Mouse (Mus musculus): ENCODE measurements around the gene Rcor2. TPM values are rescaled to one million over a fixed set of nuclear protein-coding genes. Genes with fewer than 3 reads are reported as not detected.

Gene Rcor2
- polyA plus RNA-seq, 1 experiment from 2014 or later: 4.0 TPM

- peaks cover 70% of the 10 kb centered on the region for H3K4me1 ChIP-seq
- H3K9ac ChIP-seq: no peak overlapping the region
- no peak overlapping the region for H3K4me3 ChIP-seq
- H3K4me2 ChIP-seq: no peak overlapping the region
- WGBS (ENCODE audit: insufficient replicate concordance): 80% methylated on average over 7 of the region's 7 CpGs
- no peak overlapping the region for H3K27ac ChIP-seq
- ATAC-seq: no peak
- H3K9me3 ChIP-seq (replicated peaks): no peaks in the 10 kb centered on the region
- H3K27me3 ChIP-seq (replicated peaks): no peaks in the 10 kb centered on the region
- H3K36me3 ChIP-seq: peaks cover 11% of the 10 kb centered on the region; the same call in 1 of the 2 replicates
These were observed 34.7 kb downstream of the Rcor2 start for GRCm38 (mm10) chr19:7301647-7302492.

GRCm38 (mm10) chr19:7302493-7302797, 35.3 kb downstream of the Rcor2 start:
- Histone ChIP-seq H3K4me3 (no peak overlapping the region), H3K27ac (no peak overlapping the region), H3K4me1 (peaks cover 70% of the 10 kb centered on the region), H3K36me3 (peaks cover 11% of the 10 kb centered on the region; the same call in 1 of the 2 replicates), H3K9me3 (replicated peaks) (no peaks in the 10 kb centered on the region), H3K27me3 (replicated peaks) (no peaks in the 10 kb centered on the region), H3K4me2 (no peak overlapping the region), H3K9ac (no peak overlapping the region)
- 67% methylated on average over 1 of the region's 1 CpGs for whole genome bisulfite sequencing (ENCODE audit: insufficient replicate concordance)
- no peak for ATAC-seq

- Histone ChIP-seq H3K4me3 (no peak overlapping the region), H3K36me3 (peaks cover 11% of the 10 kb centered on the region; the same call in 1 of the 2 replicates), H3K27me3 (replicated peaks) (no peaks in the 10 kb centered on the region), H3K4me2 (no peak overlapping the region), H3K27ac (no peak overlapping the region), H3K4me1 (peaks cover 73% of the 10 kb centered on the region), H3K9me3 (replicated peaks) (no peaks in the 10 kb centered on the region), H3K9ac (no peak overlapping the region)
- 87% methylated on average over 6 of the region's 6 CpGs for WGBS (ENCODE audit: insufficient replicate concordance)
- no peak for ATAC-seq
These were observed 36.7 kb downstream of the Rcor2 start for GRCm38 (mm10) chr19:7303796-7304195.

- H3K36me3 ChIP-seq: peaks cover 11% of the 10 kb centered on the region; the same call in 1 of the 2 replicates
- 73% methylated on average over 2 of the region's 2 CpGs for WGBS (ENCODE audit: insufficient replicate concordance)
- no peak overlapping the region for H3K4me2 ChIP-seq
- no peak for ATAC-seq
- no peak overlapping the region for H3K4me3 ChIP-seq
- H3K27me3 ChIP-seq (replicated peaks): no peaks in the 10 kb centered on the region
- H3K4me1 ChIP-seq: peaks cover 75% of the 10 kb centered on the region
- no peaks in the 10 kb centered on the region for H3K9me3 ChIP-seq (replicated peaks)
- H3K27ac ChIP-seq: peak overlapping the region; percentile 31; the same call in 1 of the 2 replicates
- H3K9ac ChIP-seq: no peak overlapping the region
These were observed 37.7 kb downstream of the Rcor2 start for GRCm38 (mm10) chr19:7304801-7305200.

- Histone ChIP-seq H3K27ac (peak overlapping the region; percentile 31; the same call in 1 of the 2 replicates), H3K9me3 (replicated peaks) (no peaks in the 10 kb centered on the region), H3K4me2 (peak overlapping the region; percentile 12), H3K9ac (no peak overlapping the region), H3K36me3 (peaks cover 7% of the 10 kb centered on the region; the same call in 1 of the 2 replicates), H3K27me3 (replicated peaks) (no peaks in the 10 kb centered on the region), H3K4me3 (no peak overlapping the region), H3K4me1 (peaks cover 83% of the 10 kb centered on the region)
- WGBS (ENCODE audit: insufficient replicate concordance): 39% methylated on average over 11 of the region's 11 CpGs
- ATAC-seq: peak; percentile 22; the same call in 1 of the 2 replicates
These were observed 38.5 kb downstream of the Rcor2 start for GRCm38 (mm10) chr19:7305380-7306310.

- Histone ChIP-seq H3K27me3 (replicated peaks) (no peaks in the 10 kb centered on the region), H3K27ac (peak overlapping the region; percentile 33; the same call in 1 of the 2 replicates), H3K4me1 (peaks cover 93% of the 10 kb centered on the region), H3K4me3 (no peak overlapping the region), H3K36me3 (peaks cover 7% of the 10 kb centered on the region; the same call in 1 of the 2 replicates), H3K9me3 (replicated peaks) (no peaks in the 10 kb centered on the region), H3K4me2 (peak overlapping the region; percentile 68; the same call in 1 of the 2 replicates), H3K9ac (no peak overlapping the region)
- no peak for ATAC-seq
- WGBS (ENCODE audit: insufficient replicate concordance): 57% methylated on average over 3 of the region's 3 CpGs
These were observed 39.8 kb downstream of the Rcor2 start for GRCm38 (mm10) chr19:7306968-7307367.

GRCm38 (mm10) chr19:7307995-7308770, 41.1 kb downstream of the Rcor2 start:
- Histone ChIP-seq H3K4me3 (peak overlapping the region; percentile 32), H3K27me3 (replicated peaks) (no peaks in the 10 kb centered on the region)
- WGBS (ENCODE audit: insufficient replicate concordance): 16% methylated on average over 8 of the region's 8 CpGs

GRCm38 (mm10) chr19:7309738-7310330, 42.7 kb downstream of the Rcor2 start:
- H3K4me2 ChIP-seq: peak overlapping the region; percentile 44; the same call in 1 of the 2 replicates
- no peaks in the 10 kb centered on the region for H3K36me3 ChIP-seq
- H3K4me3 ChIP-seq: no peak overlapping the region
- no peaks in the 10 kb centered on the region for H3K9me3 ChIP-seq (replicated peaks)
- peaks cover 99% of the 10 kb centered on the region for H3K4me1 ChIP-seq
- ATAC-seq: no peak
- no peak overlapping the region for H3K9ac ChIP-seq
- WGBS (ENCODE audit: insufficient replicate concordance): 53% methylated on average over 2 of the region's 2 CpGs
- no peaks in the 10 kb centered on the region for H3K27me3 ChIP-seq (replicated peaks)
- H3K27ac ChIP-seq: peak overlapping the region; percentile 53; the same call in 1 of the 2 replicates

More at GRCm38 (mm10) chr19:7307995-7308770, 41.1 kb downstream of the Rcor2 start:
- H3K9me3 ChIP-seq (replicated peaks): no peaks in the 10 kb centered on the region
- H3K36me3 ChIP-seq: no peaks in the 10 kb centered on the region; the same call in 1 of the 2 replicates
- H3K4me1 ChIP-seq: peaks cover 92% of the 10 kb centered on the region
- H3K27ac ChIP-seq: peak overlapping the region; percentile 74
- H3K4me2 ChIP-seq: peak overlapping the region; percentile 68
- peak; percentile 71 for ATAC-seq
- peak overlapping the region; percentile 37 for H3K9ac ChIP-seq

- Histone ChIP-seq H3K9me3 (replicated peaks) (no peaks in the 10 kb centered on the region), H3K4me1 (peaks cover 99% of the 10 kb centered on the region), H3K27ac (peak overlapping the region; percentile 53; the same call in 1 of the 2 replicates), H3K27me3 (replicated peaks) (no peaks in the 10 kb centered on the region), H3K4me2 (peak overlapping the region; percentile 44), H3K9ac (no peak overlapping the region), H3K36me3 (no peaks in the 10 kb centered on the region), H3K4me3 (0 out of 2 replicates have a peak overlapping the region, but pooled peaks have one; percentile 6)
- 14% methylated on average over 5 of the region's 5 CpGs for WGBS (ENCODE audit: insufficient replicate concordance)
- peak; percentile 86 for ATAC-seq
These were observed 43.6 kb downstream of the Rcor2 start for GRCm38 (mm10) chr19:7310704-7311103.

- no peak overlapping the region; the same call in 1 of the 2 replicates for H3K9ac ChIP-seq
These were observed 44.2 kb downstream of the Rcor2 start for GRCm38 (mm10) chr19:7311306-7311705.

GRCm38 (mm10) chr19:7313660-7314059, 46.5 kb downstream of the Rcor2 start:
- Histone ChIP-seq H3K36me3 (no peaks in the 10 kb centered on the region), H3K9me3 (replicated peaks) (no peaks in the 10 kb centered on the region), H3K4me1 (peaks cover 81% of the 10 kb centered on the region), H3K4me3 (no peak overlapping the region), H3K9ac (no peak overlapping the region), H3K27me3 (replicated peaks) (no peaks in the 10 kb centered on the region), H3K27ac (no peak overlapping the region), H3K4me2 (no peak overlapping the region)
- WGBS (ENCODE audit: insufficient replicate concordance): 28% methylated on average over 2 of the region's 2 CpGs
- ATAC-seq: no peak

More at GRCm38 (mm10) chr19:7311306-7311705, 44.2 kb downstream of the Rcor2 start:
- Histone ChIP-seq H3K4me3 (no peak overlapping the region), H3K36me3 (no peaks in the 10 kb centered on the region), H3K4me1 (peaks cover 99% of the 10 kb centered on the region), H3K4me2 (peak overlapping the region; percentile 44), H3K27ac (peak overlapping the region; percentile 55; the same call in 1 of the 2 replicates), H3K27me3 (replicated peaks) (no peaks in the 10 kb centered on the region), H3K9me3 (replicated peaks) (no peaks in the 10 kb centered on the region)
- ATAC-seq: no peak
- 17% methylated on average over 10 of the region's 10 CpGs for WGBS (ENCODE audit: insufficient replicate concordance)

All from liver, embryonic 12.5 days (tissue).